Mouse (Mus musculus) c-Kit-positive CD71-positive TER-119-positive erythroid progenitor cells, embryonic 14.5 days (primary cell): Measurements from ENCODE around the gene Lingo2.
"Not testable (repeated sequence)": the region's sequence is repeated elsewhere in the genome, so short reads cannot be mapped to it uniquely, and the experiment has no call there.

Source experiments
- DNase-seq: peaks from one replicate; pipeline ENCODE4 v3.0.0-alpha.2; 2013; ENCODE audit warnings: low spot score

The Lingo2 gene

GRCm38 (mm10) chr4:35845140-35845539, 1106.4 kb downstream of the Lingo2 start:
- no peak for DNase-seq

GRCm38 (mm10) chr4:35844518-35844917, 1107.0 kb downstream of the Lingo2 start:
- no peak for DNase-seq

- DNase-seq, result no peak
These were observed 1128.2 kb downstream of the Lingo2 start for GRCm38 (mm10) chr4:35823322-35823870.

- no peak for DNase-seq
These were observed 1130.8 kb downstream of the Lingo2 start for GRCm38 (mm10) chr4:35820701-35821100.

- no peak for DNase-seq
These were observed 1136.8 kb downstream of the Lingo2 start for GRCm38 (mm10) chr4:35814698-35815097.

GRCm38 (mm10) chr4:35807497-35808210, 1143.9 kb downstream of the Lingo2 start:
- DNase-seq, result no peak

GRCm38 (mm10) chr4:35806881-35807464, 1144.6 kb downstream of the Lingo2 start:
- no peak for DNase-seq

- no peak for DNase-seq
These were observed 1167.2 kb downstream of the Lingo2 start for GRCm38 (mm10) chr4:35784255-35784921.

- DNase-seq, result no peak
These were observed 1180.7 kb downstream of the Lingo2 start for GRCm38 (mm10) chr4:35770810-35771209.

- DNase-seq, result no peak
These were observed 1184.6 kb downstream of the Lingo2 start for GRCm38 (mm10) chr4:35766905-35767304.

GRCm38 (mm10) chr4:35761181-35761580, 1190.4 kb downstream of the Lingo2 start:
- DNase-seq, result no peak

- no peak for DNase-seq
These were observed 1199.3 kb downstream of the Lingo2 start for GRCm38 (mm10) chr4:35752121-35752860.

- DNase-seq, result no peak
These were observed 1204.9 kb downstream of the Lingo2 start for GRCm38 (mm10) chr4:35746693-35747092.

GRCm38 (mm10) chr4:35724774-35725173, 1226.8 kb downstream of the Lingo2 start:
- DNase-seq, result no peak

- no peak for DNase-seq
These were observed 1247.4 kb downstream of the Lingo2 start for GRCm38 (mm10) chr4:35704126-35704525.

GRCm38 (mm10) chr4:35702661-35703060, 1248.9 kb downstream of the Lingo2 start:
- no peak for DNase-seq

- no peak for DNase-seq
These were observed 1256.4 kb downstream of the Lingo2 start for GRCm38 (mm10) chr4:35695137-35695522.

- DNase-seq, result no peak
These were observed 1257.0 kb downstream of the Lingo2 start for GRCm38 (mm10) chr4:35694360-35695136.

GRCm38 (mm10) chr4:35690521-35690920, 1261.0 kb downstream of the Lingo2 start:
- no peak for DNase-seq

- not testable (repeated sequence) for DNase-seq
These were observed 1262.9 kb downstream of the Lingo2 start for GRCm38 (mm10) chr4:35688498-35689240.
